Mouse (Mus musculus) liver, adult 2 months (tissue): ENCODE data around the gene Psg16. TPM values are rescaled to one million over a fixed set of nuclear protein-coding genes. Genes with fewer than 3 reads are reported as not detected.

Source experiments
- DNase-seq: peaks from one replicate; pipeline ENCODE4 v3.0.0-alpha.2; 2011; ENCODE audit warnings: low read depth, low spot score; ENCODE audit errors: extremely low read depth
- H3K27ac ChIP-seq: fragments of 200-500 bp; replicated peaks from 2 replicates; pipeline ENCODE4 v1.5.1; 2012; ENCODE audit warnings: low read depth, mild to moderate bottlenecking, control low read depth, inconsistent platforms, low read length; ENCODE audit not compliant: insufficient read depth
- H3K27me3 ChIP-seq: fragments of 200-500 bp; 2 replicates; pipeline ENCODE4 v1.6.1; 2012; ENCODE audit warnings: mild to moderate bottlenecking, moderate library complexity, low read length, inconsistent platforms; ENCODE audit not compliant: control insufficient read depth, insufficient read depth
- H3K36me3 ChIP-seq: fragments of 200-500 bp; 2 replicates; pipeline ENCODE4 v1.6.1; 2012; ENCODE audit warnings: low read length, inconsistent platforms; ENCODE audit not compliant: control insufficient read depth, insufficient read depth
- H3K4me1 ChIP-seq: fragments of 200-500 bp; 2 replicates; pipeline ENCODE4 v1.6.1; 2011; ENCODE audit warnings: low read length; ENCODE audit not compliant: control insufficient read depth, insufficient read depth
- H3K4me3 ChIP-seq: fragments of 200-500 bp; 2 replicates; pipeline ENCODE4 v1.5.1; 2011; ENCODE audit warnings: low read depth, mild to moderate bottlenecking, control low read depth, low read length, moderate library complexity; ENCODE audit not compliant: insufficient read depth
- H3K79me2 ChIP-seq: fragments of 200-500 bp; 2 replicates; pipeline ENCODE4 v1.6.1; 2012; ENCODE audit warnings: inconsistent platforms, mild to moderate bottlenecking, low read length, moderate library complexity; ENCODE audit not compliant: control insufficient read depth, insufficient read depth
- H3K9ac ChIP-seq: fragments of 200-500 bp; 2 replicates; pipeline ENCODE4 v1.6.1; 2012; ENCODE audit warnings: low read depth, mild to moderate bottlenecking, control low read depth, inconsistent platforms, low read length
- CTCF ChIP-seq: fragments of 200-500 bp; IDR thresholded peaks from 2 replicates; pipeline ENCODE4 v1.5.1; 2011; ENCODE audit warnings: low read depth, low read length, control low read depth
- POLR2A ChIP-seq: fragments of 200-500 bp; IDR thresholded peaks from 2 replicates; pipeline ENCODE4 v1.6.1; 2011; ENCODE audit warnings: low read length, control low read depth; ENCODE audit not compliant: insufficient read depth; ENCODE audit errors: extremely low read depth
- WGBS: fragments of 180-500 bp; shearing (Covaris S2); methylation state at CpG from one replicate; pipeline ENCODE4 v1.1.7; 2018; 5-methylcytosine and 5-hydroxymethylcytosine counted together
- polyA plus RNA-seq: library from polyadenylated mRNA; depleted of rRNA; stranded (reverse); fragments of >200 nt; gene quantifications from 2 replicates; pipeline ENCODE4 v1.2.3, GENCODE M21; 2012
- total RNA-seq: library from RNA; depleted of rRNA; stranded (reverse); fragments of >200 nt; gene quantifications from 2 replicates; pipeline ENCODE4 v1.2.3, GENCODE M21; 2014

Gene Psg16
- total and polyA plus RNA-seq, 2 experiments: not detected

GRCm38 (mm10) chr7:17026710-17027587 lies 46.9 kb upstream of the Psg16 start:
- TF ChIP-seq POLR2A (no peak), CTCF (peak; percentile 68)
- 5% methylated on average over 24 of the region's 24 CpGs for WGBS
- Histone ChIP-seq H3K4me3 (peak overlapping the region; percentile 80), H3K27ac (peak overlapping the region; percentile 81), H3K36me3 (0 out of 2 replicates have a peak, but pooled peaks cover under 1% of the 10 kb centered on the region), H3K9ac (peak overlapping the region; percentile 89), H3K27me3 (no peaks in the 10 kb centered on the region), H3K4me1 (peaks cover 29% of the 10 kb centered on the region), H3K79me2 (peaks cover 42% of the 10 kb centered on the region)
- DNase-seq: peak; percentile 78

- under 1% methylated on average over 58 of the region's 58 CpGs for WGBS
- TF ChIP-seq POLR2A: 0 out of 2 replicates have a peak, but pooled peaks have one; percentile 36
- no peak for TF ChIP-seq CTCF
- Histone ChIP-seq H3K9ac (peak within 1 kb of the TSS; percentile 89), H3K27ac (peak within 1 kb of the TSS; percentile 97), H3K4me3 (peak within 1 kb of the TSS; percentile 80), H3K4me1 (peaks cover 29% of the 10 kb centered on the region), H3K79me2 (peaks cover 34% of the 10 kb centered on the region; the same call in 1 of the 2 replicates), H3K27me3 (no peaks in the 10 kb centered on the region), H3K36me3 (no peaks in the 10 kb centered on the region)
- peak; percentile 91 for DNase-seq
Measured at GRCm38 (mm10) chr7:17027588-17028343, 46.1 kb upstream of the Psg16 start, which contains the start of gene Ppp5c. Ppp5c (minus strand) TSS chr7:17027924.

GRCm38 (mm10) chr7:17028923-17029322 lies 44.9 kb upstream of the Psg16 start:
- no peak for TF ChIP-seq POLR2A
- TF ChIP-seq CTCF: no peak
- no peak overlapping the region for H3K4me3 ChIP-seq
- no peaks in the 10 kb centered on the region for H3K36me3 ChIP-seq
- H3K27ac ChIP-seq: no peak overlapping the region
- no peak for DNase-seq
- H3K27me3 ChIP-seq: no peaks in the 10 kb centered on the region
- WGBS: 78% methylated on average over 7 of the region's 7 CpGs
- H3K4me1 ChIP-seq: peaks cover 25% of the 10 kb centered on the region
- H3K79me2 ChIP-seq: peaks cover 26% of the 10 kb centered on the region; the same call in 1 of the 2 replicates
- no peak overlapping the region for H3K9ac ChIP-seq

GRCm38 (mm10) chr7:17030239-17030638 lies 43.6 kb upstream of the Psg16 start:
- no peak overlapping the region for H3K27ac ChIP-seq
- H3K36me3 ChIP-seq: no peaks in the 10 kb centered on the region
- no peak for DNase-seq
- peaks cover 15% of the 10 kb centered on the region for H3K4me1 ChIP-seq
- 89% methylated on average over 7 of the region's 7 CpGs for WGBS
- H3K9ac ChIP-seq: no peak overlapping the region
- H3K4me3 ChIP-seq: no peak overlapping the region
- no peak for TF ChIP-seq CTCF
- no peak for TF ChIP-seq POLR2A
- H3K27me3 ChIP-seq: no peaks in the 10 kb centered on the region
- peaks cover 15% of the 10 kb centered on the region; the same call in 1 of the 2 replicates for H3K79me2 ChIP-seq

- WGBS: 91% methylated on average over 9 of the region's 9 CpGs
Measured at GRCm38 (mm10) chr7:17038018-17038695, 35.7 kb upstream of the Psg16 start.

More at GRCm38 (mm10) chr7:17038018-17038695, 35.7 kb upstream of the Psg16 start:
- Histone ChIP-seq H3K4me1 (no peaks in the 10 kb centered on the region), H3K36me3 (no peaks in the 10 kb centered on the region), H3K9ac (no peak overlapping the region), H3K4me3 (no peak overlapping the region), H3K27ac (no peak overlapping the region), H3K79me2 (no peaks in the 10 kb centered on the region), H3K27me3 (no peaks in the 10 kb centered on the region)
- DNase-seq: no peak
- TF ChIP-seq POLR2A (no peak), CTCF (no peak)
